Mouse (Mus musculus): Measurements from ENCODE around the gene Cps1.

The Cps1 gene

GRCm38 (mm10) chr1:67234861-67235260, 112.0 kb downstream of the Cps1 start:
- DNase-seq (ENCODE audit: low spot score): no peak

- DNase-seq (ENCODE audit: low spot score): no peak
Measured at GRCm38 (mm10) chr1:67235468-67236217, 112.8 kb downstream of the Cps1 start.

GRCm38 (mm10) chr1:67238446-67238845, 115.6 kb downstream of the Cps1 start:
- DNase-seq (ENCODE audit: low spot score): no peak

- no peak for DNase-seq (ENCODE audit: low spot score)
Measured at GRCm38 (mm10) chr1:67238941-67239340, 116.1 kb downstream of the Cps1 start.

GRCm38 (mm10) chr1:67265222-67265621, 142.4 kb downstream of the Cps1 start:
- DNase-seq (ENCODE audit: low spot score): no peak

GRCm38 (mm10) chr1:67267972-67268371, 145.1 kb downstream of the Cps1 start:
- DNase-seq (ENCODE audit: low spot score): no peak

GRCm38 (mm10) chr1:67268450-67268849, 145.6 kb downstream of the Cps1 start:
- DNase-seq (ENCODE audit: low spot score): no peak

- no peak for DNase-seq (ENCODE audit: low spot score)
Measured at GRCm38 (mm10) chr1:67276270-67276669, 153.4 kb downstream of the Cps1 start.
